Mouse (Mus musculus): ENCODE data around the gene Rnf8. TPM values are rescaled to one million over a fixed set of nuclear protein-coding genes. Genes with fewer than 3 reads are reported as not detected.

Gene Rnf8
- polyA plus RNA-seq, 1 experiment from 2014 or later, result 75.3 TPM

DNA sequence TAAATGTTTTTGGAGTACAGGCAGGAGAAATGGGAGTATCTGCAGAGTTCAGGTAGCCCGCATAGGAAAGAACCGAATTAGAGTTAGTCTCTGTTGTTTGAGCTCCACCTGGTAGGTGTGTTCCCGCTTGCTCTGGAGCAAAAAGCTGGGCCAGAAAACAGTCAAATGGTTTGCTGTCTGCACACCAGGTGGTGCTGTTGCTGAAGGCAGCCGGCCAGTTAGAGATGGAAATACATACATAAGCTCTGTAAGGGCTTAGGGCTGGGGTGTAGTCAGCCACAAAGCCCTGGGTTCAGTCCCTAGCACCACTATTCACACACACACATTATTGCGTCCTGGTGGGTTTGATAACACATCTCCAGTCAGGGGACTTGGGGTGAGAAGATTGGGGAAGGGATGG lies 21.5 kb downstream of the Rnf8 start:
- H3K9me3 ChIP-seq (replicated peaks; ENCODE audit: control insufficient read depth, low read length, poor library complexity, severe bottlenecking), result no peaks in the 10 kb centered on the region

DNA sequence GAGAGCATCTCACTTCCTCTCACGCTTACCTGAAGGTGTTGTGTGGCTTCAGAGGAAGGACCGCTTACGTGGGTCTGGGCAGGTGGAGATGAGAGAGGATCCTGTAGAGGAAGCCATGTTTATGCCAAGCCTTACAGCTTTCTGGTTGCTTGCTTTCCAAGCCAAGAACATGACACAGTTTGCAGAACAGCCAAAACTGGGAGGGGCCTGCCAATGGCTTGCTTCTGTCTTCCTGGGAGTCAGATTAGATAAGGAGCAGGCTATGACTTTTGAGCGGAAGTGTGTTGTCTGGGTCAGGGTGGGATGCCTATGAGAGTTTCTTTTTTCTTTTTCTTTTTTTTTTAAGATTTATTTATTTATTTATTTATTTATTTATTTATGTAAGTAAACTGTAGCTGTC lies 22.8 kb downstream of the Rnf8 start:
- no peaks in the 10 kb centered on the region for H3K9me3 ChIP-seq (replicated peaks; ENCODE audit: control insufficient read depth, low read length, poor library complexity, severe bottlenecking)
- ATAC-seq, result no peak
- H3K9ac ChIP-seq (ENCODE audit: low read depth, low read length), result no peak overlapping the region
- no peak overlapping the region for H3K4me2 ChIP-seq (ENCODE audit: low read length)
- 97% methylated on average over 4 of the region's 4 CpGs for WGBS
- no peak overlapping the region for H3K4me3 ChIP-seq (ENCODE audit: low read depth, low read length)
- peaks cover 31% of the 10 kb centered on the region for H3K36me3 ChIP-seq (ENCODE audit: control insufficient read depth, insufficient read depth, low read length)
- no peaks in the 10 kb centered on the region for H3K4me1 ChIP-seq (ENCODE audit: control insufficient read depth, insufficient read depth, low read length)
- no peak overlapping the region for H3K27ac ChIP-seq (ENCODE audit: low read length)
- no peaks in the 10 kb centered on the region for H3K27me3 ChIP-seq (ENCODE audit: control insufficient read depth, insufficient read depth, low read depth, low read length)

More for the DNA sequence above, 21.5 kb downstream of the Rnf8 start:
- H3K4me3 ChIP-seq (ENCODE audit: low read depth, low read length), result no peak overlapping the region
- no peak overlapping the region for H3K9ac ChIP-seq (ENCODE audit: low read depth, low read length)
- 73% methylated on average over 5 of the region's 5 CpGs for WGBS
- no peaks in the 10 kb centered on the region for H3K27me3 ChIP-seq (ENCODE audit: control insufficient read depth, insufficient read depth, low read depth, low read length)
- H3K4me2 ChIP-seq (ENCODE audit: low read length), result no peak overlapping the region
- H3K4me1 ChIP-seq (ENCODE audit: control insufficient read depth, insufficient read depth, low read length), result no peaks in the 10 kb centered on the region
- H3K27ac ChIP-seq (ENCODE audit: low read length), result no peak overlapping the region
- peaks cover 34% of the 10 kb centered on the region for H3K36me3 ChIP-seq (ENCODE audit: control insufficient read depth, insufficient read depth, low read length)
- ATAC-seq, result no peak

DNA sequence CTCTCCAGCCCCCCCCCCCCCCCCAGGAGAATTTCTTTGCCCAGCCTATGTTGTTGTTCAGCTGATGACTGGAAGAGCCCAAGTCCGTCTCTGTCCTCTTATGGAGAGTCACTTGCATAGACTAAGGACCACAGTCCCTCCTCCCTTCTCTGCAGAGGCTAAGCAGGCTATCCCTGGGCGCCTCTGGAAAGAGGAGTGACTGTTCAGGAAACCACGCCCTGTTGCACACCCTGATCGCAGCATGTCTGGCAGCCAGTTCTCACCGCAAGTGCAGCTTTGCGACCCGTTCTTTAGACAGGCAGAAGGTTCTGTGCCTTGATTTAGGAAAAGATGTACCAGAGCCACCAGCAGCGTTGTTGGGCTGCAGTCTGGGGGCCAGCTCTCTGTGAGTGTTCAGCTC lies 23.3 kb downstream of the Rnf8 start:
- Histone ChIP-seq H3K27ac (ENCODE audit: low read length) (no peak overlapping the region), H3K9me3 (replicated peaks; ENCODE audit: control insufficient read depth, low read length, poor library complexity, severe bottlenecking) (no peaks in the 10 kb centered on the region), H3K36me3 (ENCODE audit: control insufficient read depth, insufficient read depth, low read length) (peaks cover 31% of the 10 kb centered on the region), H3K4me1 (ENCODE audit: control insufficient read depth, insufficient read depth, low read length) (no peaks in the 10 kb centered on the region), H3K4me2 (ENCODE audit: low read length) (no peak overlapping the region), H3K9ac (ENCODE audit: low read depth, low read length) (no peak overlapping the region), H3K27me3 (ENCODE audit: control insufficient read depth, insufficient read depth, low read depth, low read length) (no peaks in the 10 kb centered on the region), H3K4me3 (ENCODE audit: low read depth, low read length) (no peak overlapping the region)
- WGBS, result 88% methylated on average over 8 of the region's 8 CpGs
- ATAC-seq, result no peak

DNA sequence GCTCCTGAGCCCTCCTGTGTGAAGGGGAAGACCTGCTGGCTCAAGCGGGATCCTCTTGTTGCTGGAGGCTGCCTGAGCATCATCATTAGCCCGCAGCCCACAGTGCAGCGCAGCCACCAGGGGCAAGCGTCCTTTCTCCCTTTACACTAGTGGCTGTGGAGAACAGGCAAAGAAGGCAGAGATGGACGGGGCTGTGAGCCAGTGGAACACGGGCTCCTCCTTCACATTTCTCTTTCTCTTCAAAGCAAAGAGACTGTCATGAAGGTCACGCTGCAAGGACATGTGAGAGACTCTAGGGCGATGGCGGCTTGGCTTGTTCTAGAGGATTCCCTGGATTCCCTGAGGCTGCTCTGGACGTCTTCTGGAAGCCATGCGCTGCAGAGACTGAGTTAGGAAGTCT lies 26.4 kb downstream of the Rnf8 start:
- H3K36me3 ChIP-seq (ENCODE audit: control insufficient read depth, insufficient read depth, low read length), result peaks cover 20% of the 10 kb centered on the region

DNA sequence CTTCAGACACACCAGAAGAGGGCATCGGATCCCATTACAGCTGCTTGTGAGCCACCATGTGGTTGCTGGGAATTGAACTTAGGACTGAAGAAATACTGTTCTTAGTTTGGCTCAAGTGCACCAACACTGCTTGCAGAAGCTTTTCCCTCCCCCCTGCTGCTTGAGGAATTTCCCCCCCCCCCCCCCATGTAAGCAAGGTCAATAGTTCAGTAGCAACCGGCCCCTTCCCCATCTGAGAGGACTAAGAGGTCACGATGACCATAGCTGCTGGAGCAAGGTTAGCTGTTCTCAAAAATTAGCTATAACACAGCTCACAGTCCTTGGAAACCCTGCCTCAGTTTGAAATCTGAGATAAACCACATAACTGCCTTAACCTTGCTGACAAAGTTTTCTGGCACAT lies 27.6 kb downstream of the Rnf8 start:
- 68% methylated on average over 3 of the region's 3 CpGs for WGBS
- Histone ChIP-seq H3K27me3 (ENCODE audit: control insufficient read depth, insufficient read depth, low read depth, low read length) (no peaks in the 10 kb centered on the region), H3K9me3 (replicated peaks; ENCODE audit: control insufficient read depth, low read length, poor library complexity, severe bottlenecking) (0 out of 2 replicates have a peak, but pooled peaks cover 1% of the 10 kb centered on the region), H3K4me2 (ENCODE audit: low read length) (no peak overlapping the region), H3K4me1 (ENCODE audit: control insufficient read depth, insufficient read depth, low read length) (no peaks in the 10 kb centered on the region), H3K36me3 (ENCODE audit: control insufficient read depth, insufficient read depth, low read length) (peaks cover 18% of the 10 kb centered on the region), H3K9ac (ENCODE audit: low read depth, low read length) (no peak overlapping the region), H3K27ac (ENCODE audit: low read length) (no peak overlapping the region), H3K4me3 (ENCODE audit: low read depth, low read length) (no peak overlapping the region)
- ATAC-seq, result no peak

More for the DNA sequence above, 26.4 kb downstream of the Rnf8 start:
- Histone ChIP-seq H3K27me3 (ENCODE audit: control insufficient read depth, insufficient read depth, low read depth, low read length) (no peaks in the 10 kb centered on the region), H3K9ac (ENCODE audit: low read depth, low read length) (no peak overlapping the region), H3K27ac (ENCODE audit: low read length) (no peak overlapping the region), H3K9me3 (replicated peaks; ENCODE audit: control insufficient read depth, low read length, poor library complexity, severe bottlenecking) (no peaks in the 10 kb centered on the region), H3K4me1 (ENCODE audit: control insufficient read depth, insufficient read depth, low read length) (no peaks in the 10 kb centered on the region), H3K4me3 (ENCODE audit: low read depth, low read length) (no peak overlapping the region), H3K4me2 (ENCODE audit: low read length) (no peak overlapping the region)
- WGBS, result 92% methylated on average over 11 of the region's 11 CpGs
- ATAC-seq, result no peak

DNA sequence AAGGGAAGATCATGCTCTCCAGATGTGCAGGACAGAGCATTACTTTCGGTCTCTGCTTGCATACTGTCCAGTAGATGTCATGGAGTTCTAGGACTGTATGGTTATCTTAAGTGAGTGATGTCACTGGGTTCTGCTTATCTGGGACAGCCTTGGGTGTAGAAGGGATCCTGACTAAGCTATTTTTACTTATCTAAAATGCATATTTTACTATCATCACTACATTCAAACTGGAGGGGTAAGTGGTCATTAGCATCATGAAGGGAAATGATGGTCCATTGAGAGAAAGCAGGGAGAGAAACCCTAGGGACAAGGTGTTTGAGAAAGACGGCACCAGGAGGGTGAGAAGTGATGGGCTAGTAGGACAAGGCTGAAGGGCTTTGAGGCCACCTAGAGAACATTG lies 43.7 kb downstream of the Rnf8 start:
- 87% methylated on average over 2 of the region's 2 CpGs for WGBS
- no peaks in the 10 kb centered on the region for H3K36me3 ChIP-seq (ENCODE audit: control insufficient read depth, insufficient read depth, low read length)
- ATAC-seq, result no peak

DNA sequence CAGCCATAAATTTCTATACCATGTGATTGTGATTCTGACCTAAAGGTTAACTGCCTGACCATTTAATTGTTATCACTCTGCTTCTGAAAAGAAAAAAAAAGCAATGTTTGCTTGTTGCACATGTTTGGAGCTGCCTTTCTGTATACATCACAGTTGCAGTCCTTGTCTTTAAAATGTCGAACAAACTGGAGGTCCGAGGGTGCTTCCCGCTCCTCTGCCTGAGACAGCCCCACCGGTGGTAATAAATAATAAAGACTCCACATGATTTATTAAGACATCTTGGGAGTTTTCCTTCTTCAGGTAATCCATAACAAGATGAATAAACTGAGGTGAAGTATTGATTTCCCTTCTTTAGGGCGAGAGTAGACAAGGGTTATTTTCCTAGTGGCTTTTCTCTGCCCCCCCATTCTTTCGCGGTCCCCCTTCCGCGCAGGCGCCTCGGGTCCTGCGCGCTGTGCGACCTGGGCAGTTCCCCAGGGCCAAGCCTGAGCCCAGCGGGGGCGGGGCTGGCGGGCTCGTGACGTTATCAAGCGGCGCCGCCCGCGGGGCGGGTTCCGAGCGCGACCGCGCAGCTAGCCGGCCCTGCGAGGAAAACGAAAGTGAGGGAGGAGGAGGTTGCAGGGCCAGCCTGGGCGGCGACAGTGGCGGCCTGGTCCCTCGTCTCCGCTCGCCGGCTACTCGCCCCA lies 45.6 kb downstream of the Rnf8 start, which contains the start of gene Cmtr1:
Cmtr1 (plus strand) TSS at position 520 of the 686 bp plus-strand sequence.
- Histone ChIP-seq H3K4me3 (ENCODE audit: low read depth, low read length) (peak within 1 kb of the TSS; percentile 95), H3K9ac (ENCODE audit: low read depth, low read length) (peak within 1 kb of the TSS; percentile 93), H3K4me2 (ENCODE audit: low read length) (peak within 1 kb of the TSS; percentile 86), H3K27me3 (ENCODE audit: control insufficient read depth, insufficient read depth, low read depth, low read length) (no peaks in the 10 kb centered on the region), H3K9me3 (replicated peaks; ENCODE audit: control insufficient read depth, low read length, poor library complexity, severe bottlenecking) (no peaks in the 10 kb centered on the region), H3K27ac (ENCODE audit: low read length) (peak within 1 kb of the TSS; percentile 93), H3K4me1 (ENCODE audit: control insufficient read depth, insufficient read depth, low read length) (peaks cover 9% of the 10 kb centered on the region), H3K36me3 (ENCODE audit: control insufficient read depth, insufficient read depth, low read length) (0 out of 2 replicates have a peak, but pooled peaks cover 2% of the 10 kb centered on the region)
- WGBS, result under 1% methylated on average over 41 of the region's 41 CpGs
- peak; percentile 95 for ATAC-seq

More for the DNA sequence above, 43.7 kb downstream of the Rnf8 start:
- no peak overlapping the region for H3K4me3 ChIP-seq (ENCODE audit: low read depth, low read length)
- no peaks in the 10 kb centered on the region for H3K9me3 ChIP-seq (replicated peaks; ENCODE audit: control insufficient read depth, low read length, poor library complexity, severe bottlenecking)
- H3K4me1 ChIP-seq (ENCODE audit: control insufficient read depth, insufficient read depth, low read length), result peaks cover 9% of the 10 kb centered on the region
- no peak overlapping the region for H3K4me2 ChIP-seq (ENCODE audit: low read length)
- H3K9ac ChIP-seq (ENCODE audit: low read depth, low read length), result no peak overlapping the region
- H3K27ac ChIP-seq (ENCODE audit: low read length), result no peak overlapping the region
- H3K27me3 ChIP-seq (ENCODE audit: control insufficient read depth, insufficient read depth, low read depth, low read length), result no peaks in the 10 kb centered on the region

DNA sequence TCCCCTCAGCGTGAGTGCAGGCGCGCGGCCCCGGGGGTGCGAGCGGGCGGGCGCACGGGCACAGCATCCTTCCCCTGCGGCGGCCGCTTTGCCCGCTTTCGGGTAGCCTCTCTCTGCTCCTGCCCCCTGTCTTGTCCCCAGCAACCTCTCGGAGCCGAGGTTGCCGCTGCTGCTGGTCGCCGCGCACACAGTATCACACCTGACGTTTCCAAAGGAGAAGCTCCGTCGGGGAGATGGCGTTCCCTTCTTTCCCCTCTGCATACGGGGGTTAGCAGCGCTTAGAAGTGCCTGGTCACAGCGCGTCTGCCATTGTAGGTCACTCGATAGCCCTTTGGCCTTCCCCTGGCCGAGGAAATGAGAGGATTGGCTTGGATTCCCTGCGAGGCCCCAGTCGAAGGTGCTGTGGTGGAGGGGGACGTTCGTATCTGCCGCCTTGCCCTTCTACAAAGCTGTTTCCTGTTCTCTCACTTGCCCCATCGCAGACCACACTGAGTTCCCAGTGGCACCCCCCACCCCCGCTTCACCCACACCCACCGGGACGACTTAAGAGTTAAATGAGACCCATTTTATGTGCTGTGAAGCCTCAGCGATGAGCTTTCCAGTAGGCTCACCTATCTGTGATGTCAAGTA lies 46.3 kb downstream of the Rnf8 start:
- H3K27me3 ChIP-seq (ENCODE audit: control insufficient read depth, insufficient read depth, low read depth, low read length), result no peaks in the 10 kb centered on the region
- H3K4me3 ChIP-seq (ENCODE audit: low read depth, low read length), result peak overlapping the region; percentile 95
- peak overlapping the region; percentile 93 for H3K9ac ChIP-seq (ENCODE audit: low read depth, low read length)
- H3K36me3 ChIP-seq (ENCODE audit: control insufficient read depth, insufficient read depth, low read length), result 0 out of 2 replicates have a peak, but pooled peaks cover 2% of the 10 kb centered on the region
- WGBS, result under 1% methylated on average over 38 of the region's 41 CpGs
- peaks cover 9% of the 10 kb centered on the region for H3K4me1 ChIP-seq (ENCODE audit: control insufficient read depth, insufficient read depth, low read length)
- no peaks in the 10 kb centered on the region for H3K9me3 ChIP-seq (replicated peaks; ENCODE audit: control insufficient read depth, low read length, poor library complexity, severe bottlenecking)
- peak overlapping the region; percentile 86 for H3K4me2 ChIP-seq (ENCODE audit: low read length)
- ATAC-seq, result peak; percentile 75; the same call in 1 of the 2 replicates
- peak overlapping the region; percentile 93 for H3K27ac ChIP-seq (ENCODE audit: low read length)

DNA sequence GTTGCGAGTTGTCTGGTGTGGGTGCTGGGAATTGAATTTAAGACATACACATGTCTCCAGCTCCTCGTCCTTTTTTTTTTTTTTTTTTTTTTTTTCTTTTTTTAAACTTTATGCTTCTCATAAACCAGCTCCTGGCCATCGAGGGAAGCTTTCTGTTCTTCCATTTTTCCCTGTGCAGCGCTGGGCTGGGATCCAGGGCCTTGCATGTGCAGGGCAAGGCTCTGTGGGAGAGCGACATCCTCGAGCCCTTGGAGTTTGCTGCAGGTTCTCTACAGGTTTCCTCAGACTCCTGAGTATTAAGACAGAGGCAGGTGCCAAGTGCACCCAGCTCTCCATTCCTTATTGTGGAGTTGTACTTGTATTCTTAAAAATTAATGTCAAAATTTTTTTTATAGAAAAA lies 47.6 kb downstream of the Rnf8 start:
- H3K27me3 ChIP-seq (ENCODE audit: control insufficient read depth, insufficient read depth, low read depth, low read length), result no peaks in the 10 kb centered on the region
- H3K9ac ChIP-seq (ENCODE audit: low read depth, low read length), result no peak overlapping the region
- 0 out of 2 replicates have a peak, but pooled peaks cover 2% of the 10 kb centered on the region for H3K36me3 ChIP-seq (ENCODE audit: control insufficient read depth, insufficient read depth, low read length)
- H3K27ac ChIP-seq (ENCODE audit: low read length), result no peak overlapping the region
- no peak overlapping the region for H3K4me3 ChIP-seq (ENCODE audit: low read depth, low read length)
- WGBS, result 92% methylated on average over 6 of the region's 6 CpGs
- no peak for ATAC-seq
- peaks cover 9% of the 10 kb centered on the region for H3K4me1 ChIP-seq (ENCODE audit: control insufficient read depth, insufficient read depth, low read length)
- no peak overlapping the region for H3K4me2 ChIP-seq (ENCODE audit: low read length)
- no peaks in the 10 kb centered on the region for H3K9me3 ChIP-seq (replicated peaks; ENCODE audit: control insufficient read depth, low read length, poor library complexity, severe bottlenecking)
